Mouse (Mus musculus) heart, embryonic 13.5 days (tissue): ENCODE data around the gene Gpatch8. TPM values are rescaled to one million over a fixed set of nuclear protein-coding genes. Genes with fewer than 3 reads are reported as not detected.

Experiments
- ATAC-seq: fragments of 200-750 bp; cut with Nextera tagmentation; 2 replicates; pipeline ENCODE4 v1.8.0; 2017; ENCODE audit warnings: moderate TSS enrichment; ENCODE audit not compliant: insufficient number of reproducible peaks, low FRiP score, low TSS enrichment; ENCODE audit errors: extremely low read depth
- H3K27ac ChIP-seq: fragments of 300-500 bp; sonication (generic); replicated peaks from 2 replicates; pipeline ENCODE4 v1.5.1; 2015; ENCODE audit warnings: moderate library complexity, mild to moderate bottlenecking, inconsistent platforms
- H3K27me3 ChIP-seq: fragments of 300-500 bp; sonication (generic); replicated peaks from 2 replicates; pipeline ENCODE4 v1.6.1; 2015; ENCODE audit warnings: mild to moderate bottlenecking, inconsistent platforms
- H3K36me3 ChIP-seq: fragments of 300-500 bp; sonication (generic); 2 replicates; pipeline ENCODE4 v1.6.1; 2015; ENCODE audit warnings: mild to moderate bottlenecking, inconsistent platforms
- H3K4me1 ChIP-seq: fragments of 300-500 bp; sonication (generic); 2 replicates; pipeline ENCODE4 v1.6.1; 2015; ENCODE audit warnings: inconsistent platforms
- H3K4me2 ChIP-seq: fragments of 300-500 bp; sonication (generic); 2 replicates; pipeline ENCODE4 v1.6.1; 2015; ENCODE audit warnings: inconsistent platforms, mild to moderate bottlenecking, moderate library complexity
- H3K4me3 ChIP-seq: fragments of 300-500 bp; sonication (generic); 2 replicates; pipeline ENCODE4 v1.5.1; 2015; ENCODE audit warnings: moderate library complexity, mild to moderate bottlenecking, inconsistent platforms
- H3K9ac ChIP-seq: fragments of 300-500 bp; sonication (generic); 2 replicates; pipeline ENCODE4 v1.6.1; 2015; ENCODE audit warnings: inconsistent platforms, mild to moderate bottlenecking, moderate library complexity
- H3K9me3 ChIP-seq: fragments of 300-500 bp; sonication (generic); 2 replicates; pipeline ENCODE4 v1.6.1; 2016; ENCODE audit warnings: inconsistent platforms
- WGBS: fragments of 180-500 bp; shearing (Covaris S2); methylation state at CpG from one replicate; pipeline ENCODE4 v1.1.7; 2015; ENCODE audit warnings: mixed read lengths; 5-methylcytosine and 5-hydroxymethylcytosine counted together
- polyA plus RNA-seq: library from polyadenylated mRNA; unstranded; fragments of >200 nt; fragmentation: Nextera tagmentation; extraction: Ambion mirVana; gene quantifications from 2 replicates; pipeline ENCODE4 v1.2.1, GENCODE M21; 2015

Gene Gpatch8
- 36.1 and 39.0 TPM in 2 replicates for polyA plus RNA-seq

DNA sequence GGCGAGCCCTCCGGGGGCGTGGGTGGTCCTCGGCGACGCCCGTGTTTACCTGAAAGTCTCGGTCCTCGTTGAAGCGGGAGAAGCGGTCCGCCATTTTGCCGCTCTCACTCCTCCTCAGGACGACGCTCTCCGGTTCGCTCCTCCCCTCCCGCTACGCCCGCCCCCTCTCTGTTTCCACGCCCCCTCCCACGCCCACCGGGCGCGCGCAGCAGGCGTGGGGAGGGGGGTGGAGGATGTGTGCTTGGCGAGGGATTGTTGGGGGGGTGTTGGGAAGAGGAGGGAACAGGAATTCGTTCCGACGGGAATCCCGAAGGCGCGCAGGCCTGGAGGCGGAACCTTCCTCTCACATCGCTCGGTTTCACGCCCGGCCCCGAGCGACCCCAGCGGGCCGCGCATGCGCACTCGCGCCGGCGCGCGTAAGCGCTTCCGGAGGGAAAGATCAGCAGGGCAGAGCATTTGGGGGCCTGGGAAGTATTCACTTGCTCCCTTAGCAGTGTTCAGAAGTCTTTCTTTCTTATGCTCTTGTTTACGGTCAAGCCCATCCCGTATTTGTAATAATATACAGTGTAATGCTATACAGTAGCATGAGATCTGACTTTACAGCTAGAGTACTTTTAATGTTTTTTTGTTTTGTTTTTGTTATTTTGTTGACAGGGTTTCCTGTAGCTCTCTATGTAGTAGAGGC lies at the start of gene Gpatch8:
Gpatch8 (minus strand) TSS at position 362 of the 685 bp plus-strand sequence.
- peaks cover 28% of the 10 kb centered on the region for H3K4me1 ChIP-seq
- H3K27ac ChIP-seq, result peak within 1 kb of the TSS; percentile 96
- H3K27me3 ChIP-seq, result no peaks in the 10 kb centered on the region
- peak within 1 kb of the TSS; percentile 87 for H3K4me2 ChIP-seq
- H3K4me3 ChIP-seq, result peak within 1 kb of the TSS; percentile 98
- peaks cover 11% of the 10 kb centered on the region for H3K36me3 ChIP-seq
- peak; percentile 94 for ATAC-seq
- under 1% methylated on average over 41 of the region's 55 CpGs for WGBS
- peak within 1 kb of the TSS; percentile 99 for H3K9ac ChIP-seq
- H3K9me3 ChIP-seq, result no peaks in the 10 kb centered on the region

DNA sequence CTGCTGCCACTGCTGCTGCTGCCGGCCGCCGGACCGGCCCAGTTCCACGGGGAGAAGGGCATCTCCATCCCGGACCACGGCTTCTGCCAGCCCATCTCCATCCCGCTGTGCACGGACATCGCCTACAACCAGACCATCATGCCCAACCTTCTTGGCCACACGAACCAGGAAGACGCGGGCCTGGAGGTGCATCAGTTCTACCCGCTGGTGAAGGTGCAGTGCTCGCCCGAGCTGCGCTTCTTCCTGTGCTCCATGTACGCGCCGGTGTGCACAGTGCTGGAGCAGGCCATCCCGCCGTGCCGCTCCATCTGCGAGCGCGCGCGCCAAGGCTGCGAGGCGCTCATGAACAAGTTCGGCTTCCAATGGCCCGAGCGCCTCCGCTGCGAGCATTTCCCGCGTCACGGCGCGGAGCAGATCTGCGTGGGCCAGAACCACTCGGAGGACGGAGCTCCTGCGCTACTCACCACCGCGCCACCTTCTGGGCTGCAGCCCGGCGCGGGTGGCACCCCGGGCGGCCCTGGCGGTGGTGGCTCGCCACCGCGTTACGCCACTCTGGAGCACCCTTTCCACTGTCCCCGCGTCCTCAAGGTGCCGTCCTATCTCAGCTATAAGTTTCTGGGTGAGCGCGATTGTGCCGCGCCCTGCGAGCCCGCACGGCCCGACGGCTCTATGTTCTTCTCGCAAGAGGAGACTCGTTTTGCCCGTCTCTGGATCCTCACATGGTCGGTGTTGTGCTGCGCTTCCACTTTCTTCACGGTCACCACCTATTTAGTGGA lies 48.8 kb upstream of the Gpatch8 start:
- Histone ChIP-seq H3K9me3 (no peaks in the 10 kb centered on the region), H3K27ac (peak overlapping the region; percentile 99), H3K4me3 (peak overlapping the region; percentile 85), H3K27me3 (peaks cover 11% of the 10 kb centered on the region), H3K4me2 (peak overlapping the region; percentile 79), H3K36me3 (peaks cover 4% of the 10 kb centered on the region; the same call in 1 of the 2 replicates), H3K9ac (peak overlapping the region; percentile 98), H3K4me1 (peaks cover 34% of the 10 kb centered on the region)
- under 1% methylated on average over 74 of the region's 74 CpGs for WGBS
- ATAC-seq, result peak; percentile 6; the same call in 1 of the 2 replicates

DNA sequence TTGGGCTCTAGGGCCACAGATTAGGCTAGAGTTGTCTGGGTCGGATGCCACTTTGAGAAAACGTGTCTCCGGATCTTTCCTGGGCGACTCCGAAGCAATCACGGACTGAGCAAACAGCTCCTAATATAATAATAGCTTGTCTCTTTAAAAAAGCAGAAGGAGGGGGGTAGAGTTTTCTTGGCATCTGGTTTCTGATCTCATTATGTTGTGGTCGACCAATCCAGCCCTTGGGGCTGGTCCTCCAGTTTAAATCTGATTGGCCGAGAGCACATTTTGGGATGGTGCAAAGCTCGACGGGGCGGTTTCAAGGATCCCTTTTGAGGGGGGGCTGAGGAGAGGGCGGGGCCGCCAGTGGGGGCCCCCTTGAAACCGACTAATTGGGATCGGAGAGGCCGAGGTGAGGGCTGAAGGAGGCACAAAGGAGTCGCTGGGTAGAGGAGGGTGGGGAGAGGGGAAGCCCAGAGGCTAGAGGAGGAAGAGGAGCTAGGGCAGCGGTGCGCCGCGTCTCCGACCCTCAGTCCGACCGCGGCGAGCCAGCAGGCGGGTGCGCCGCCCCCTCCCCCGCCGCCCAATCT lies 47.9 kb upstream of the Gpatch8 start, which contains the start of gene Fzd2:
Fzd2 (plus strand) TSS at position 387 of the 575 bp plus-strand sequence.
- Histone ChIP-seq H3K4me2 (peak within 1 kb of the TSS; percentile 79), H3K27me3 (peaks cover 11% of the 10 kb centered on the region), H3K4me1 (peaks cover 25% of the 10 kb centered on the region), H3K9me3 (no peaks in the 10 kb centered on the region), H3K27ac (peak within 1 kb of the TSS; percentile 99), H3K4me3 (peak within 1 kb of the TSS; percentile 85), H3K9ac (peak within 1 kb of the TSS; percentile 98), H3K36me3 (peaks cover 4% of the 10 kb centered on the region; the same call in 1 of the 2 replicates)
- peak; percentile 87 for ATAC-seq
- under 1% methylated on average over 31 of the region's 31 CpGs for WGBS

DNA sequence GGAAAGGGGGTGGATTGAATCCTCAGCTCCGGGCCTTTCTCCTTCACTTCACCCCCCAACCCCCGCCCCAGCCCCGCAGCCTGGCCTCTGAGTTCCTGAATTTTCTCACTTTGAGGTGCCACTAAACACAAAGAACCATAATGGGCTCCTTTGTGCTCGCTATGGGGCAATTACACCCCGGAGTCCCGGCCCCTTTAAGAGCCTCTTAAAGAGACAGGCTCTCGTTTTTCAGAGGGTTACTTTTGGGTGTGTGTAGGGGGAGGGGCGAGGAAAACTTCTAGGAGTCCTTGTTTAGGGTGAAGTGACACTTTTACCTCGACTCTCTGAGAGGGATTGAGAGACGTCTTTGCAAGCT lies 47.3 kb upstream of the Gpatch8 start:
- Histone ChIP-seq H3K4me2 (peak overlapping the region; percentile 79), H3K27ac (peak overlapping the region; percentile 99), H3K9me3 (no peaks in the 10 kb centered on the region), H3K27me3 (peaks cover 11% of the 10 kb centered on the region), H3K4me3 (peak overlapping the region; percentile 85), H3K36me3 (peaks cover 4% of the 10 kb centered on the region; the same call in 1 of the 2 replicates), H3K9ac (peak overlapping the region; percentile 89), H3K4me1 (peaks cover 19% of the 10 kb centered on the region)
- ATAC-seq, result 0 out of 2 replicates have a peak, but pooled peaks have one; percentile 49
- 4% methylated on average over 10 of the region's 10 CpGs for WGBS

DNA sequence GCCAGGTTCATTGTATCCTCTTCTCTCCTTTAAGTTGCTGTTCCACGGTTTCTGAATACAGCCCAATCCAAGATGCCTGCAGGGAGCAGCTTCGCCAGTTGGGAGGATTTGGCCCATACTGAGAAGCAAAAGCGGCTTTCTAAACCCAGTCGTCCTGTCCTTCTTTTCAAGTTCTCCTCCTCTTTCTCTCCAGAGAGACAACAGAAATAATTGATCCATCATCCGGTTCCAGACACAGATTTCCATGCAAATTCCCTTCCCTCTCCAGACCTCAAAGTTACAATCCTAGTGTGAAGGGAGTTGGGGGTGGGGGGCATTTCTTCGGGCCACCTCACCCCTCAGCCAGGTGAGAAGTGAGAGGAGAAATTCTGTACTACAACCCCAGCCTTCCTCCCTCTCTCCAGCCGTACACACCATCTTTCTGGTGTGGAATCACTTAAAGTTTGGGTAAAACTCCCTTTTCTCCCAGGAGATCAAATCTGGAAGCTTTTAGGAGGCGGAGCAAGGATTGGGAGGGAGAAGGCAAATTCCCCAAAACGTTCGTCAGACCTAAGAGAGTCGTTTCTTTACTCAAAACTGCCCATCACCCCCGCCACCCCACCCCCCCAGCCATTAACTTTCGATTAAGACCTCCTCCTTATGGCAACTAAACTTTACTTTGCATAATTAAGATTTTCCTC lies 46.8 kb upstream of the Gpatch8 start:
- Histone ChIP-seq H3K4me3 (peak overlapping the region; percentile 85), H3K27me3 (peaks cover 11% of the 10 kb centered on the region), H3K9me3 (no peaks in the 10 kb centered on the region), H3K27ac (peak overlapping the region; percentile 99), H3K4me2 (peak overlapping the region; percentile 79), H3K4me1 (peaks cover 14% of the 10 kb centered on the region), H3K36me3 (peaks cover 4% of the 10 kb centered on the region; the same call in 1 of the 2 replicates), H3K9ac (peak overlapping the region; percentile 89)
- no peak for ATAC-seq
- WGBS, result 7% methylated on average over 13 of the region's 13 CpGs

DNA sequence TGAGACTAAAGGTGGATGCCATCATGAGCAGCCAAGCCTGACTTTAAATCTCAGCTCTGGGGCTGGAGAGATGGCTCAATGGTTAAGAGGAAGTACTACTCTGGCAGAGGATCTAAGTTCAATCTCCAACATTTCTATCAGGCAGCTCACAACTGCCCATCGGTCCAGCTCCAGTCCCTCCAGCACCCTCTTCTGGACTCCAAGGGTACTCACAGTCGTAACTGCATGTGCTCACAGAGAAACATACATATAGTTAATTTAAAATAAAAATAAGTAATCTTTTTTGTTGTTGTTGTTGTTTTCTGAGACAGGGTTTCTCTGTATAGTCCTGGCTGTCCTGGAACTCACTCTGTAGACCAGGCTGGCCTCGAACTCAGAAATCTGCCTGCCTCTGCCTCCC lies 43.7 kb upstream of the Gpatch8 start:
- no peak overlapping the region for H3K9ac ChIP-seq
- H3K27ac ChIP-seq, result no peak overlapping the region
- no peak for ATAC-seq
- H3K36me3 ChIP-seq, result no peaks in the 10 kb centered on the region
- H3K27me3 ChIP-seq, result no peaks in the 10 kb centered on the region; the same call in 1 of the 2 replicates
- no peak overlapping the region for H3K4me2 ChIP-seq
- 78% methylated on average over 3 of the region's 3 CpGs for WGBS
- H3K4me1 ChIP-seq, result peaks cover 21% of the 10 kb centered on the region
- no peak overlapping the region for H3K4me3 ChIP-seq
- H3K9me3 ChIP-seq, result no peaks in the 10 kb centered on the region

DNA sequence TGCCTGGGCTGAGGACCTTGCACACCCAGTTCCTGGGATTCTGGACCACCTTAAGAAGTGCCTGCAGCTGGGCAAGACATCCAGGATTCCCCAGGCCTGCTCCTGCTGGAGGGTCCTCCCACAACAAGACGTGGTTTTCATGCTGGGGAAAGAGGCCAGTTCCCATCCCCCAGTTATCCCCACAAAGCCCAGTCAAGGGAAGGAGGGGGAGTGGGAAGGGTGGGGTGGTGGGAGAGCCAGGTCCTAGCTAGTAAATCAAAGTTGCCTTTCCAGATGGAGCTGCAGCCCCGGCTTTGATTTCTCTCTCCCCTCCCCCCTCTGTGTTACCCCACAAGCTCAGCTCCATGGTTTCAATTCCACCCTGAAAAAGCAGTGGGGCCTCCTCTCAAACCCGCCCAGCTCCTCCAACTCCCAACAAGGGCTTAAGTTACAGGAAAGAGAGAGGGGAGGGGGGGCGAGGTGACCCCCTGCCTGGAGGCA lies 39.2 kb upstream of the Gpatch8 start:
- H3K36me3 ChIP-seq, result no peaks in the 10 kb centered on the region
- H3K4me3 ChIP-seq, result no peak overlapping the region
- H3K4me2 ChIP-seq, result no peak overlapping the region
- H3K27me3 ChIP-seq, result no peaks in the 10 kb centered on the region
- no peak for ATAC-seq
- peak overlapping the region; percentile 61; the same call in 1 of the 2 replicates for H3K9ac ChIP-seq
- peaks cover 15% of the 10 kb centered on the region for H3K4me1 ChIP-seq
- H3K27ac ChIP-seq, result peak overlapping the region; percentile 51
- no peaks in the 10 kb centered on the region for H3K9me3 ChIP-seq
- 21% methylated on average over 3 of the region's 4 CpGs for WGBS

DNA sequence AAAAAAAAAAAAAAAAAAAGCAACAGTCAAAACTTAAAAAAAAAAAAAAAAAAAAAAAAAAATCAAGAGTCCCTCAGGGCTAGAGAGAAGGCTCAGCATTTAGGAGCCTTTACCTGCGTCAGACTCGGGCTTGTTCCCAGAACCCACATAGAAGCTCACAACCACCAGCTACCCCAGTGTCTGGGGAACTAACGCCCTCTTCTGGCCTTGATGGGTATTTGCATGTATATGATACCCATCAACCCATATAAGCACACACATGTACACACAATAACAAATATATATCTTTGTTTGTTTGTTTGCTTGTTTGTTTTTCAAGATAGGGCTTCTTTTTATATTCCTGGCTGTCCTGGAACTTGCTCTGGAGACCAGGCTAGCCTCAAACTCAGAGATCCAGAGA lies 31.4 kb upstream of the Gpatch8 start:
- no peaks in the 10 kb centered on the region for H3K27me3 ChIP-seq
- no peaks in the 10 kb centered on the region for H3K36me3 ChIP-seq
- 63% methylated on average over 3 of the region's 3 CpGs for WGBS
- H3K9me3 ChIP-seq, result peaks cover 5% of the 10 kb centered on the region; the same call in 1 of the 2 replicates
- ATAC-seq, result no peak
- no peak overlapping the region for H3K9ac ChIP-seq
- H3K4me1 ChIP-seq, result peaks cover 6% of the 10 kb centered on the region
- no peak overlapping the region for H3K4me2 ChIP-seq
- no peak overlapping the region for H3K4me3 ChIP-seq
- H3K27ac ChIP-seq, result no peak overlapping the region

DNA sequence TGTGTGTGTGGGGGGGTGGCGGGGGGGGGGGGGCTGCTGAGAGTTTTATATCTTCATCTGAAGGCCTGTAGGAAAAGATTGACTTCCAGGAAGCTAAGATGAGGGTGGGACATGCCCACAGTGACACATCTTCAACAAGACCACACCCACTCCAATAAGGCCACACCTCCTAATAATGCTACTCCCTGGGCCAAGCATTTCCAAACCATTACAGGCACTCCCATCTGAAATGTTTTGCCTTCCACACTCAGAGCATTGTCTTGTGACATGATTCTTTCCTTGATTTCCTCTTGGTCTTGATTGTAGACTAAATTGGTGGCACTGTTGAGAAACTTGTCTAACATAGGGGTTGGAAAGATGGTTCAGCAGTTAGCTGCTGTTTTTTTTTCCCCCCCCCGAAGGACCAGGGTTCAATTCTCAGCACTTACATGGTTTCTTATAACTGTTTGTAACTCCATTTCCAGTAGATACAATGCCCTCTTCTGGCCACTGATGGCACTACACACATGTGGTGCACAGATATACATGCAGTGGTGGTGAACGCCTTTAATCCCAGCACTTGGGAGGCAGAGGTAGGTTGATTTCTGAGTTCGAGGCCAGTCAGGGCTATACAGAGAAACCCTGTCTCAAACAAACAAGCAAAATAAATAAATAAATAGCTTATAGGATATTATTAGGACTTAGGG lies 30.4 kb upstream of the Gpatch8 start:
- 89% methylated on average over 4 of the region's 4 CpGs for WGBS
- H3K27ac ChIP-seq, result no peak overlapping the region
- H3K9me3 ChIP-seq, result peaks cover 5% of the 10 kb centered on the region; the same call in 1 of the 2 replicates
- H3K36me3 ChIP-seq, result no peaks in the 10 kb centered on the region
- ATAC-seq, result no peak
- no peak overlapping the region for H3K9ac ChIP-seq
- H3K4me3 ChIP-seq, result no peak overlapping the region
- peaks cover 15% of the 10 kb centered on the region for H3K4me1 ChIP-seq
- no peaks in the 10 kb centered on the region for H3K27me3 ChIP-seq
- no peak overlapping the region for H3K4me2 ChIP-seq

DNA sequence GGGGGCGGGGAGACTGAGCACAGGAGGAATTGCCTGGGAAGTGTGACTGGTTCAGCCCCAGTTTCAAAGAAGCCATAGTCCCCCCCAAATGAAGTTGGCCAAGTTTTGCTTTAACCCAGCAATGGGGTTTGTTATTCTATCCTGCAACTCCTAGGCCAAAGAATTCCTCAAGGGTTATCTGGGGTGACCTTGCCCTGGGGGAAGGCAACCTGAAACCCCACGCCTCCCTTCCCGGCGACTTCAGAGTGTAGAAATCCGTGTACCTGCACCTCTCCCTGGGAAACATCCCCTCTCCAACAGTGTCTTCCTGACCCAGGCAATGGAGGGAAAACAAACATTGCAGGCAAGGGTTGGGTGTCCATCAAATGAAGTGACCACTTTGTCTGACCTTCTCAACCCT lies 26.5 kb upstream of the Gpatch8 start:
- Histone ChIP-seq H3K36me3 (no peaks in the 10 kb centered on the region), H3K9me3 (peaks cover 5% of the 10 kb centered on the region; the same call in 1 of the 2 replicates), H3K27ac (peak overlapping the region; percentile 89), H3K4me3 (no peak overlapping the region), H3K9ac (0 out of 2 replicates have a peak overlapping the region, but pooled peaks have one; percentile 53), H3K4me2 (peak overlapping the region; percentile 33), H3K27me3 (no peaks in the 10 kb centered on the region), H3K4me1 (peaks cover 48% of the 10 kb centered on the region)
- ATAC-seq, result no peak
- 7% methylated on average over 5 of the region's 5 CpGs for WGBS
